Mouse (Mus musculus): ENCODE results near the gene Tmem150b. TPM values are rescaled to one million over a fixed set of nuclear protein-coding genes. Genes with fewer than 3 reads are reported as not detected.

Tmem150b gene
- total RNA-seq (2018; cell fraction: chromatin; rRNA removed), result 10 to 100 TPM in 7 of 26 experiments, 1 to 10 TPM in 14, under 1 TPM in 4, not detected in 1; 0.21 to 40.6 (median 5.0) TPM
- total RNA-seq (2018; cell fraction: cytosol; rRNA removed), result 1 to 10 TPM in 13 of 26 experiments, under 1 TPM in 13; 0.34 to 3.4 (median 0.98) TPM
- 10 to 100 TPM in 5 of 26 experiments, 1 to 10 TPM in 15, under 1 TPM in 5, not detected in 1; 0.35 to 27.4 (median 2.0) TPM for total RNA-seq (2018; cell fraction: nucleus; rRNA removed)
- polyA plus RNA-seq (2018), result 1.2 to 4.1 TPM (median 2.5 TPM) in 3 replicates

- H3K4me3 ChIP-seq (ENCODE audit: inconsistent target), result peak within 1 kb of the TSS; percentile 44
- 9% methylated on average over 7 of the region's 7 CpGs for WGBS (ENCODE audit: missing documents)
- H3K79me2 ChIP-seq (ENCODE audit: inconsistent target), result no peaks in the 10 kb centered on the region
- H3K36me3 ChIP-seq (ENCODE audit: inconsistent target), result no peaks in the 10 kb centered on the region
- H3K27ac ChIP-seq, result peak within 1 kb of the TSS; percentile 84
These were observed at the start of gene Tmem150b for GRCm38 (mm10) chr7:4725169-4725568. Gene Tmem150b, minus strand, starts transcription at chr7:4725249.

GRCm38 (mm10) chr7:4771202-4771601 lies 46.2 kb upstream of the Tmem150b start, which contains the start of gene Fam71e2:
Gene Fam71e2, minus strand, starts transcription at chr7:4771302.
- no peak within 1 kb of the TSS for H3K4me3 ChIP-seq (ENCODE audit: inconsistent target)

GRCm38 (mm10) chr7:4764946-4765710 lies 40.1 kb upstream of the Tmem150b start:
- H3K4me3 ChIP-seq (ENCODE audit: inconsistent target), result no peak overlapping the region
- H3K36me3 ChIP-seq (ENCODE audit: inconsistent target), result no peaks in the 10 kb centered on the region
- whole genome bisulfite sequencing (ENCODE audit: missing documents), result 52% methylated on average over 4 of the region's 4 CpGs
- H3K79me2 ChIP-seq (ENCODE audit: inconsistent target), result no peaks in the 10 kb centered on the region
- H3K27ac ChIP-seq, result no peak overlapping the region

More at GRCm38 (mm10) chr7:4771202-4771601, 46.2 kb upstream of the Tmem150b start, which contains the start of gene Fam71e2:
- no peaks in the 10 kb centered on the region for H3K36me3 ChIP-seq (ENCODE audit: inconsistent target)
- H3K27ac ChIP-seq, result no peak within 1 kb of the TSS
- no peaks in the 10 kb centered on the region for H3K79me2 ChIP-seq (ENCODE audit: inconsistent target)
- 69% methylated on average over 3 of the region's 5 CpGs for WGBS (ENCODE audit: missing documents)

- 43% methylated on average over 1 of the region's 1 CpGs for WGBS (ENCODE audit: missing documents)
- no peak overlapping the region for H3K27ac ChIP-seq
- H3K4me3 ChIP-seq (ENCODE audit: inconsistent target), result no peak overlapping the region
- H3K36me3 ChIP-seq (ENCODE audit: inconsistent target), result no peaks in the 10 kb centered on the region
- H3K79me2 ChIP-seq (ENCODE audit: inconsistent target), result no peaks in the 10 kb centered on the region
These were observed 34.6 kb upstream of the Tmem150b start for GRCm38 (mm10) chr7:4759670-4760069.

- WGBS (ENCODE audit: missing documents), result 16% methylated on average over 23 of the region's 24 CpGs
- no peaks in the 10 kb centered on the region for H3K36me3 ChIP-seq (ENCODE audit: inconsistent target)
- H3K79me2 ChIP-seq (ENCODE audit: inconsistent target), result no peaks in the 10 kb centered on the region
- no peak within 1 kb of the TSS for H3K4me3 ChIP-seq (ENCODE audit: inconsistent target)
- H3K27ac ChIP-seq, result no peak within 1 kb of the TSS
These were observed 27.9 kb upstream of the Tmem150b start, which contains the start of gene Cox6b2 for GRCm38 (mm10) chr7:4752821-4753570. Gene Cox6b2, minus strand, starts transcription at chr7:4753094.

GRCm38 (mm10) chr7:4751971-4752820 lies 27.1 kb upstream of the Tmem150b start:
- Histone ChIP-seq H3K4me3 (ENCODE audit: inconsistent target) (no peak overlapping the region), H3K79me2 (ENCODE audit: inconsistent target) (no peaks in the 10 kb centered on the region), H3K36me3 (ENCODE audit: inconsistent target) (peaks cover under 1% of the 10 kb centered on the region; the same call in 1 of the 2 replicates), H3K27ac (no peak overlapping the region)
- WGBS (ENCODE audit: missing documents), result 10% methylated on average over 23 of the region's 30 CpGs

GRCm38 (mm10) chr7:4749169-4749568 lies 24.1 kb upstream of the Tmem150b start:
- 97% methylated on average over 2 of the region's 2 CpGs for WGBS (ENCODE audit: missing documents)
- H3K4me3 ChIP-seq (ENCODE audit: inconsistent target), result no peak overlapping the region
- H3K27ac ChIP-seq, result no peak overlapping the region
- H3K79me2 ChIP-seq (ENCODE audit: inconsistent target), result no peaks in the 10 kb centered on the region
- peaks cover 16% of the 10 kb centered on the region; the same call in 1 of the 2 replicates for H3K36me3 ChIP-seq (ENCODE audit: inconsistent target)

GRCm38 (mm10) chr7:4748321-4748720 lies 23.3 kb upstream of the Tmem150b start:
- Histone ChIP-seq H3K79me2 (ENCODE audit: inconsistent target) (no peaks in the 10 kb centered on the region), H3K36me3 (ENCODE audit: inconsistent target) (peaks cover 16% of the 10 kb centered on the region; the same call in 1 of the 2 replicates), H3K4me3 (ENCODE audit: inconsistent target) (no peak overlapping the region), H3K27ac (no peak overlapping the region)
- WGBS (ENCODE audit: missing documents), result 79% methylated on average over 4 of the region's 4 CpGs

GRCm38 (mm10) chr7:4747156-4747899 lies 22.3 kb upstream of the Tmem150b start:
- Histone ChIP-seq H3K4me3 (ENCODE audit: inconsistent target) (no peak overlapping the region), H3K27ac (no peak overlapping the region), H3K79me2 (ENCODE audit: inconsistent target) (no peaks in the 10 kb centered on the region), H3K36me3 (ENCODE audit: inconsistent target) (peaks cover 20% of the 10 kb centered on the region; the same call in 1 of the 2 replicates)
- WGBS (ENCODE audit: missing documents), result 91% methylated on average over 9 of the region's 9 CpGs

GRCm38 (mm10) chr7:4746326-4746980 lies 21.4 kb upstream of the Tmem150b start:
- H3K36me3 ChIP-seq (ENCODE audit: inconsistent target), result peaks cover 24% of the 10 kb centered on the region; the same call in 1 of the 2 replicates
- no peaks in the 10 kb centered on the region for H3K79me2 ChIP-seq (ENCODE audit: inconsistent target)
- no peak overlapping the region for H3K27ac ChIP-seq
- 96% methylated on average over 20 of the region's 22 CpGs for WGBS (ENCODE audit: missing documents)
- no peak overlapping the region for H3K4me3 ChIP-seq (ENCODE audit: inconsistent target)

- peaks cover 24% of the 10 kb centered on the region; the same call in 1 of the 2 replicates for H3K36me3 ChIP-seq (ENCODE audit: inconsistent target)
- WGBS (ENCODE audit: missing documents), result 87% methylated on average over 4 of the region's 6 CpGs
- H3K4me3 ChIP-seq (ENCODE audit: inconsistent target), result no peak overlapping the region
- no peak overlapping the region for H3K27ac ChIP-seq
- no peaks in the 10 kb centered on the region for H3K79me2 ChIP-seq (ENCODE audit: inconsistent target)
These were observed 19.8 kb upstream of the Tmem150b start for GRCm38 (mm10) chr7:4744886-4745285.

- no peak overlapping the region for H3K4me3 ChIP-seq (ENCODE audit: inconsistent target)
- H3K79me2 ChIP-seq (ENCODE audit: inconsistent target), result no peaks in the 10 kb centered on the region
- H3K36me3 ChIP-seq (ENCODE audit: inconsistent target), result peaks cover 24% of the 10 kb centered on the region; the same call in 1 of the 2 replicates
- H3K27ac ChIP-seq, result no peak overlapping the region
- WGBS (ENCODE audit: missing documents), result 87% methylated on average over 2 of the region's 2 CpGs
These were observed 18.3 kb upstream of the Tmem150b start for GRCm38 (mm10) chr7:4743354-4743753.

- H3K27ac ChIP-seq, result no peak overlapping the region
- WGBS (ENCODE audit: missing documents), result 93% methylated on average over 6 of the region's 6 CpGs
- no peak overlapping the region for H3K4me3 ChIP-seq (ENCODE audit: inconsistent target)
- no peaks in the 10 kb centered on the region for H3K79me2 ChIP-seq (ENCODE audit: inconsistent target)
- peaks cover 24% of the 10 kb centered on the region; the same call in 1 of the 2 replicates for H3K36me3 ChIP-seq (ENCODE audit: inconsistent target)
These were observed 17.4 kb upstream of the Tmem150b start for GRCm38 (mm10) chr7:4742482-4742819.
